Mouse (Mus musculus) olfactory bulb, adult 2 months (tissue): ENCODE data around the gene Slit3.

Source experiments
- CTCF ChIP-seq: fragments of 200-500 bp; IDR thresholded peaks from 2 replicates; pipeline ENCODE4 v1.5.1; 2012; ENCODE audit warnings: low read depth, mild to moderate bottlenecking, low read length, moderate library complexity; ENCODE audit not compliant: insufficient read depth
- POLR2A ChIP-seq: fragments of 200-500 bp; IDR thresholded peaks from 2 replicates; pipeline ENCODE4 v1.6.1; 2012; ENCODE audit warnings: mild to moderate bottlenecking, low read depth, low read length, moderate library complexity; ENCODE audit not compliant: insufficient read depth

DNA sequence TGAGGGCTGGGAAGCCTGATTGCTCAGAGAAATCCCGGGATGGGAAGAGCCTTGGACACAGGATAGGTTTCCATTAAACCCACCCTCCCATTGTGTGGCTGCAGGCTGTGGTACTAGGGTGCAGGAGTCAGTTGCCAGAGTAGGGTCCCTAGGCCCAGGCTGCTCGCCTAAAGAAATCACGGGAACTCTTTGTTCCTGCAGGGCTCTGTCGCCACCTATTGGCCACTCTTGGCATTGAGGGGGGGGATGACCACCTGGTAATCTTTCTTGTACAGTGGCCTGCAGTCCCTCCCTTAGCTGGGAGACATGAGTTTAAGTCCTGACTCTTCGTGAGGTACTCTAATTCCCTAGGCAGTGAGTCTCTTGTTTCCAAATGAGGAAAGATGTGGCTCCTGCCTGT, 572.1 kb downstream of the Slit3 start:
- TF ChIP-seq POLR2A (no peak), CTCF (peak; percentile 56)
